Mouse (Mus musculus): Measurements from ENCODE around the gene Wdr93. TPM values are rescaled to one million over a fixed set of nuclear protein-coding genes. Genes with fewer than 3 reads are reported as not detected.

Wdr93 gene
- polyA plus RNA-seq (2016; fragmentation: Nextera tagmentation; extraction: Ambion mirVana): 0.17 and 0.38 TPM in 2 replicates

GRCm38 (mm10) chr7:79742659-79743536 is at the start of gene Wdr93, which contains the start of gene Pex11a:
Gene Wdr93 (plus strand): TSS chr7:79743163.
Gene Pex11a (minus strand): TSS chr7:79743131.
- H3K4me3 ChIP-seq: peak within 1 kb of the TSS; percentile 66
- no peaks in the 10 kb centered on the region for H3K9me3 ChIP-seq
- H3K36me3 ChIP-seq: no peaks in the 10 kb centered on the region
- peak; percentile 72 for ATAC-seq (ENCODE audit: low FRiP score, low read depth)
- H3K4me2 ChIP-seq (replicated peaks): peak within 1 kb of the TSS; percentile 97
- no peaks in the 10 kb centered on the region for H3K27me3 ChIP-seq (replicated peaks)
- peak within 1 kb of the TSS; percentile 60 for H3K9ac ChIP-seq
- peaks cover 7% of the 10 kb centered on the region; the same call in 1 of the 2 replicates for H3K4me1 ChIP-seq
- H3K27ac ChIP-seq: no peak within 1 kb of the TSS
- 3% methylated on average over 46 of the region's 46 CpGs for WGBS

- Histone ChIP-seq H3K27me3 (replicated peaks) (no peaks in the 10 kb centered on the region), H3K36me3 (peaks cover 86% of the 10 kb centered on the region), H3K4me3 (no peak overlapping the region), H3K4me1 (no peaks in the 10 kb centered on the region), H3K9ac (no peak overlapping the region), H3K4me2 (replicated peaks) (no peak overlapping the region), H3K27ac (no peak overlapping the region), H3K9me3 (no peaks in the 10 kb centered on the region)
- no peak for ATAC-seq (ENCODE audit: low FRiP score, low read depth)
- 92% methylated on average over 8 of the region's 8 CpGs for WGBS
Observed at GRCm38 (mm10) chr7:79696495-79696894, 46.5 kb upstream of the Wdr93 start.

GRCm38 (mm10) chr7:79702755-79703154 is 40.2 kb upstream of the Wdr93 start:
- no peaks in the 10 kb centered on the region for H3K9me3 ChIP-seq
- WGBS: 88% methylated on average over 16 of the region's 16 CpGs
- H3K4me3 ChIP-seq: no peak overlapping the region
- no peak overlapping the region for H3K27ac ChIP-seq
- no peak overlapping the region for H3K4me2 ChIP-seq (replicated peaks)
- H3K36me3 ChIP-seq: peaks cover 69% of the 10 kb centered on the region
- H3K4me1 ChIP-seq: no peaks in the 10 kb centered on the region
- no peak for ATAC-seq (ENCODE audit: low FRiP score, low read depth)
- no peak overlapping the region for H3K9ac ChIP-seq
- no peaks in the 10 kb centered on the region for H3K27me3 ChIP-seq (replicated peaks)

GRCm38 (mm10) chr7:79705210-79705609 is 37.8 kb upstream of the Wdr93 start:
- peaks cover 7% of the 10 kb centered on the region; the same call in 1 of the 2 replicates for H3K4me1 ChIP-seq
- no peak for ATAC-seq (ENCODE audit: low FRiP score, low read depth)
- WGBS: 91% methylated on average over 5 of the region's 5 CpGs
- H3K9me3 ChIP-seq: no peaks in the 10 kb centered on the region
- no peak overlapping the region for H3K9ac ChIP-seq
- no peak overlapping the region for H3K27ac ChIP-seq
- H3K4me2 ChIP-seq (replicated peaks): no peak overlapping the region
- H3K27me3 ChIP-seq (replicated peaks): no peaks in the 10 kb centered on the region
- H3K4me3 ChIP-seq: no peak overlapping the region
- H3K36me3 ChIP-seq: peaks cover 58% of the 10 kb centered on the region

GRCm38 (mm10) chr7:79710130-79710607 is 32.8 kb upstream of the Wdr93 start:
- H3K4me2 ChIP-seq (replicated peaks): peak overlapping the region; percentile 75
- ATAC-seq (ENCODE audit: low FRiP score, low read depth): peak; percentile 79
- peaks cover 22% of the 10 kb centered on the region for H3K4me1 ChIP-seq
- peak overlapping the region; percentile 39 for H3K4me3 ChIP-seq
- peak overlapping the region; percentile 33; the same call in 1 of the 2 replicates for H3K9ac ChIP-seq
- H3K27me3 ChIP-seq (replicated peaks): peaks cover 10% of the 10 kb centered on the region
- no peak overlapping the region for H3K27ac ChIP-seq
- H3K36me3 ChIP-seq: peaks cover 23% of the 10 kb centered on the region
- H3K9me3 ChIP-seq: no peaks in the 10 kb centered on the region
- WGBS: under 1% methylated on average over 55 of the region's 55 CpGs

- 28% methylated on average over 17 of the region's 17 CpGs for WGBS
- Histone ChIP-seq H3K4me1 (peaks cover 25% of the 10 kb centered on the region), H3K9me3 (no peaks in the 10 kb centered on the region), H3K36me3 (peaks cover 23% of the 10 kb centered on the region), H3K4me2 (replicated peaks) (peak overlapping the region; percentile 75), H3K4me3 (peak overlapping the region; percentile 39; the same call in 1 of the 2 replicates), H3K27ac (no peak overlapping the region; the same call in 1 of the 2 replicates), H3K9ac (peak overlapping the region; percentile 33; the same call in 1 of the 2 replicates), H3K27me3 (replicated peaks) (peaks cover 10% of the 10 kb centered on the region)
- no peak for ATAC-seq (ENCODE audit: low FRiP score, low read depth)
Observed at GRCm38 (mm10) chr7:79710831-79711230, 32.1 kb upstream of the Wdr93 start.

GRCm38 (mm10) chr7:79715187-79715981 is 27.6 kb upstream of the Wdr93 start, which contains the start of gene Kif7:
Gene Kif7 (minus strand): TSS chr7:79715720.
- Histone ChIP-seq H3K27ac (no peak within 1 kb of the TSS), H3K36me3 (no peaks in the 10 kb centered on the region), H3K4me3 (peak within 1 kb of the TSS; percentile 59), H3K4me2 (replicated peaks) (peak within 1 kb of the TSS; percentile 77), H3K4me1 (peaks cover 17% of the 10 kb centered on the region), H3K9ac (peak within 1 kb of the TSS; percentile 53), H3K9me3 (no peaks in the 10 kb centered on the region), H3K27me3 (replicated peaks) (peaks cover 14% of the 10 kb centered on the region)
- 1% methylated on average over 44 of the region's 55 CpGs for WGBS
- ATAC-seq (ENCODE audit: low FRiP score, low read depth): peak; percentile 86

- no peaks in the 10 kb centered on the region for H3K9me3 ChIP-seq
- H3K36me3 ChIP-seq: no peaks in the 10 kb centered on the region
- peaks cover 5% of the 10 kb centered on the region for H3K4me1 ChIP-seq
- H3K4me3 ChIP-seq: peak overlapping the region; percentile 57
- H3K9ac ChIP-seq: peak overlapping the region; percentile 69
- no peak overlapping the region for H3K27ac ChIP-seq
- H3K27me3 ChIP-seq (replicated peaks): peaks cover 32% of the 10 kb centered on the region
- H3K4me2 ChIP-seq (replicated peaks): peak overlapping the region; percentile 85
- WGBS: under 1% methylated on average over 48 of the region's 48 CpGs
- ATAC-seq (ENCODE audit: low FRiP score, low read depth): peak; percentile 73
Observed at GRCm38 (mm10) chr7:79721386-79721977, 21.5 kb upstream of the Wdr93 start.

GRCm38 (mm10) chr7:79727091-79727490 is 15.9 kb upstream of the Wdr93 start:
- Histone ChIP-seq H3K9ac (no peak overlapping the region), H3K4me1 (peaks cover under 1% of the 10 kb centered on the region; the same call in 1 of the 2 replicates), H3K27me3 (replicated peaks) (peaks cover 18% of the 10 kb centered on the region), H3K4me2 (replicated peaks) (no peak overlapping the region), H3K36me3 (no peaks in the 10 kb centered on the region), H3K4me3 (no peak overlapping the region), H3K27ac (no peak overlapping the region), H3K9me3 (no peaks in the 10 kb centered on the region)
- 0 out of 2 replicates have a peak, but pooled peaks have one; percentile 21 for ATAC-seq (ENCODE audit: low FRiP score, low read depth)
- WGBS: 15% methylated on average over 2 of the region's 2 CpGs

GRCm38 (mm10) chr7:79728219-79728618 is 14.7 kb upstream of the Wdr93 start:
- H3K4me2 ChIP-seq (replicated peaks): no peak overlapping the region
- no peak overlapping the region for H3K9ac ChIP-seq
- 26% methylated on average over 6 of the region's 6 CpGs for WGBS
- peak; percentile 54; the same call in 1 of the 2 replicates for ATAC-seq (ENCODE audit: low FRiP score, low read depth)
- H3K9me3 ChIP-seq: no peaks in the 10 kb centered on the region
- H3K36me3 ChIP-seq: no peaks in the 10 kb centered on the region
- H3K4me3 ChIP-seq: no peak overlapping the region
- H3K4me1 ChIP-seq: no peaks in the 10 kb centered on the region
- peaks cover 7% of the 10 kb centered on the region for H3K27me3 ChIP-seq (replicated peaks)
- H3K27ac ChIP-seq: no peak overlapping the region

- H3K4me2 ChIP-seq (replicated peaks): no peak overlapping the region
- ATAC-seq (ENCODE audit: low FRiP score, low read depth): peak; percentile 62
- no peaks in the 10 kb centered on the region for H3K36me3 ChIP-seq
- H3K9me3 ChIP-seq: no peaks in the 10 kb centered on the region
- no peak overlapping the region for H3K27ac ChIP-seq
- H3K9ac ChIP-seq: no peak overlapping the region
- 9% methylated on average over 8 of the region's 8 CpGs for WGBS
- H3K4me3 ChIP-seq: no peak overlapping the region
- H3K27me3 ChIP-seq (replicated peaks): no peaks in the 10 kb centered on the region; the same call in 1 of the 2 replicates
- H3K4me1 ChIP-seq: no peaks in the 10 kb centered on the region
Observed at GRCm38 (mm10) chr7:79729169-79729568, 13.8 kb upstream of the Wdr93 start.
